Mouse (Mus musculus): ENCODE measurements at regions not wholly inside any gene's neighbourhood (a gene's known extent, or its start where the extent isn't known, plus 50 kb on each side); places are given as distances from the start of the nearest gene placed in this dataset.

- H3K27me3 ChIP-seq (ENCODE audit: control insufficient read depth, insufficient read depth, low read length): no peaks in the 10 kb centered on the region
- no peaks in the 10 kb centered on the region for H3K9me3 ChIP-seq (ENCODE audit: control insufficient read depth, low read length)
- H3K4me1 ChIP-seq (ENCODE audit: control insufficient read depth, insufficient read depth, low read length): no peaks in the 10 kb centered on the region
- no peaks in the 10 kb centered on the region for H3K36me3 ChIP-seq (ENCODE audit: control insufficient read depth, insufficient read depth, low read length)
- no peak overlapping the region for H3K27ac ChIP-seq (ENCODE audit: low read depth, low read length)
- no peak for ATAC-seq (ENCODE audit: low FRiP score, low TSS enrichment)
- no peak overlapping the region for H3K4me3 ChIP-seq (ENCODE audit: low read length)
- no peak overlapping the region for H3K9ac ChIP-seq (ENCODE audit: low read depth, low read length)
- no peak overlapping the region for H3K4me2 ChIP-seq (replicated peaks; ENCODE audit: low read depth, low read length)
These were observed 80.8 kb upstream of the Agap1 start for GRCm38 (mm10) chr1:89373806-89374205.

- Histone ChIP-seq H3K27ac (ENCODE audit: low read depth, low read length) (no peak overlapping the region), H3K9ac (ENCODE audit: low read depth, low read length) (no peak overlapping the region), H3K4me2 (replicated peaks; ENCODE audit: low read depth, low read length) (no peak overlapping the region), H3K4me3 (ENCODE audit: low read length) (no peak overlapping the region), H3K36me3 (ENCODE audit: control insufficient read depth, insufficient read depth, low read length) (no peaks in the 10 kb centered on the region), H3K9me3 (ENCODE audit: control insufficient read depth, low read length) (no peaks in the 10 kb centered on the region), H3K27me3 (ENCODE audit: control insufficient read depth, insufficient read depth, low read length) (no peaks in the 10 kb centered on the region), H3K4me1 (ENCODE audit: control insufficient read depth, insufficient read depth, low read length) (no peaks in the 10 kb centered on the region)
- 94% methylated on average over 2 of the region's 2 CpGs for WGBS
- no peak for ATAC-seq (ENCODE audit: low FRiP score, low TSS enrichment)
These were observed 80.3 kb upstream of the Agap1 start for GRCm38 (mm10) chr1:89374271-89374670.

- Histone ChIP-seq H3K27me3 (ENCODE audit: control insufficient read depth, insufficient read depth, low read length) (no peaks in the 10 kb centered on the region), H3K9ac (ENCODE audit: low read depth, low read length) (no peak overlapping the region), H3K4me2 (replicated peaks; ENCODE audit: low read depth, low read length) (no peak overlapping the region), H3K9me3 (ENCODE audit: control insufficient read depth, low read length) (no peaks in the 10 kb centered on the region), H3K4me3 (ENCODE audit: low read length) (no peak overlapping the region), H3K36me3 (ENCODE audit: control insufficient read depth, insufficient read depth, low read length) (no peaks in the 10 kb centered on the region), H3K4me1 (ENCODE audit: control insufficient read depth, insufficient read depth, low read length) (no peaks in the 10 kb centered on the region), H3K27ac (ENCODE audit: low read depth, low read length) (no peak overlapping the region)
- ATAC-seq (ENCODE audit: low FRiP score, low TSS enrichment): no peak
- 87% methylated on average over 6 of the region's 6 CpGs for WGBS
These were observed 72.6 kb upstream of the Agap1 start for GRCm38 (mm10) chr1:89382021-89382420.

GRCm38 (mm10) chr1:89385111-89385510 lies 69.5 kb upstream of the Agap1 start:
- no peaks in the 10 kb centered on the region for H3K27me3 ChIP-seq (ENCODE audit: control insufficient read depth, insufficient read depth, low read length)
- H3K4me3 ChIP-seq (ENCODE audit: low read length): no peak overlapping the region
- H3K9me3 ChIP-seq (ENCODE audit: control insufficient read depth, low read length): no peaks in the 10 kb centered on the region
- WGBS: 69% methylated on average over 6 of the region's 6 CpGs
- no peak overlapping the region for H3K4me2 ChIP-seq (replicated peaks; ENCODE audit: low read depth, low read length)
- H3K9ac ChIP-seq (ENCODE audit: low read depth, low read length): no peak overlapping the region
- H3K4me1 ChIP-seq (ENCODE audit: control insufficient read depth, insufficient read depth, low read length): no peaks in the 10 kb centered on the region
- H3K36me3 ChIP-seq (ENCODE audit: control insufficient read depth, insufficient read depth, low read length): no peaks in the 10 kb centered on the region
- no peak overlapping the region for H3K27ac ChIP-seq (ENCODE audit: low read depth, low read length)
- ATAC-seq (ENCODE audit: low FRiP score, low TSS enrichment): no peak

- H3K4me2 ChIP-seq (replicated peaks; ENCODE audit: low read depth, low read length): no peak overlapping the region
- no peak overlapping the region for H3K4me3 ChIP-seq (ENCODE audit: low read length)
- no peaks in the 10 kb centered on the region for H3K27me3 ChIP-seq (ENCODE audit: control insufficient read depth, insufficient read depth, low read length)
- no peaks in the 10 kb centered on the region for H3K36me3 ChIP-seq (ENCODE audit: control insufficient read depth, insufficient read depth, low read length)
- H3K9ac ChIP-seq (ENCODE audit: low read depth, low read length): no peak overlapping the region
- no peaks in the 10 kb centered on the region for H3K4me1 ChIP-seq (ENCODE audit: control insufficient read depth, insufficient read depth, low read length)
- 70% methylated on average over 4 of the region's 4 CpGs for WGBS
- no peak overlapping the region for H3K27ac ChIP-seq (ENCODE audit: low read depth, low read length)
- ATAC-seq (ENCODE audit: low FRiP score, low TSS enrichment): no peak
- H3K9me3 ChIP-seq (ENCODE audit: control insufficient read depth, low read length): no peaks in the 10 kb centered on the region
These were observed 61.9 kb upstream of the Agap1 start for GRCm38 (mm10) chr1:89392711-89393110.

GRCm38 (mm10) chr1:89394471-89394870 lies 60.1 kb upstream of the Agap1 start:
- ATAC-seq (ENCODE audit: low FRiP score, low TSS enrichment): no peak
- Histone ChIP-seq H3K27me3 (ENCODE audit: control insufficient read depth, insufficient read depth, low read length) (no peaks in the 10 kb centered on the region), H3K4me3 (ENCODE audit: low read length) (no peak overlapping the region), H3K27ac (ENCODE audit: low read depth, low read length) (no peak overlapping the region), H3K9ac (ENCODE audit: low read depth, low read length) (no peak overlapping the region), H3K4me1 (ENCODE audit: control insufficient read depth, insufficient read depth, low read length) (no peaks in the 10 kb centered on the region), H3K36me3 (ENCODE audit: control insufficient read depth, insufficient read depth, low read length) (no peaks in the 10 kb centered on the region), H3K4me2 (replicated peaks; ENCODE audit: low read depth, low read length) (no peak overlapping the region), H3K9me3 (ENCODE audit: control insufficient read depth, low read length) (no peaks in the 10 kb centered on the region)
- 27% methylated on average over 7 of the region's 7 CpGs for WGBS

GRCm38 (mm10) chr1:89400734-89401202 lies 53.8 kb upstream of the Agap1 start:
- H3K4me3 ChIP-seq (ENCODE audit: low read length): no peak overlapping the region
- no peaks in the 10 kb centered on the region for H3K27me3 ChIP-seq (ENCODE audit: control insufficient read depth, insufficient read depth, low read length)
- no peak for ATAC-seq (ENCODE audit: low FRiP score, low TSS enrichment)
- no peak overlapping the region for H3K4me2 ChIP-seq (replicated peaks; ENCODE audit: low read depth, low read length)
- H3K9ac ChIP-seq (ENCODE audit: low read depth, low read length): no peak overlapping the region
- 38% methylated on average over 10 of the region's 10 CpGs for WGBS
- no peak overlapping the region for H3K27ac ChIP-seq (ENCODE audit: low read depth, low read length)
- no peaks in the 10 kb centered on the region for H3K36me3 ChIP-seq (ENCODE audit: control insufficient read depth, insufficient read depth, low read length)
- H3K9me3 ChIP-seq (ENCODE audit: control insufficient read depth, low read length): no peaks in the 10 kb centered on the region
- 0 out of 2 replicates have a peak, but pooled peaks cover 4% of the 10 kb centered on the region for H3K4me1 ChIP-seq (ENCODE audit: control insufficient read depth, insufficient read depth, low read length)

GRCm38 (mm10) chr1:89402513-89403210 lies 51.9 kb upstream of the Agap1 start:
- no peaks in the 10 kb centered on the region for H3K36me3 ChIP-seq (ENCODE audit: control insufficient read depth, insufficient read depth, low read length)
- H3K4me3 ChIP-seq (ENCODE audit: low read length): no peak overlapping the region
- no peak overlapping the region for H3K9ac ChIP-seq (ENCODE audit: low read depth, low read length)
- H3K4me1 ChIP-seq (ENCODE audit: control insufficient read depth, insufficient read depth, low read length): 0 out of 2 replicates have a peak, but pooled peaks cover 4% of the 10 kb centered on the region
- H3K9me3 ChIP-seq (ENCODE audit: control insufficient read depth, low read length): no peaks in the 10 kb centered on the region
- H3K4me2 ChIP-seq (replicated peaks; ENCODE audit: low read depth, low read length): no peak overlapping the region
- no peaks in the 10 kb centered on the region for H3K27me3 ChIP-seq (ENCODE audit: control insufficient read depth, insufficient read depth, low read length)
- H3K27ac ChIP-seq (ENCODE audit: low read depth, low read length): no peak overlapping the region
- no peak for ATAC-seq (ENCODE audit: low FRiP score, low TSS enrichment)
- WGBS: 86% methylated on average over 5 of the region's 5 CpGs

GRCm38 (mm10) chr1:89403551-89404050 lies 51.0 kb upstream of the Agap1 start:
- Histone ChIP-seq H3K4me1 (ENCODE audit: control insufficient read depth, insufficient read depth, low read length) (0 out of 2 replicates have a peak, but pooled peaks cover 4% of the 10 kb centered on the region), H3K4me2 (replicated peaks; ENCODE audit: low read depth, low read length) (no peak overlapping the region), H3K9ac (ENCODE audit: low read depth, low read length) (no peak overlapping the region), H3K4me3 (ENCODE audit: low read length) (no peak overlapping the region), H3K27ac (ENCODE audit: low read depth, low read length) (no peak overlapping the region), H3K36me3 (ENCODE audit: control insufficient read depth, insufficient read depth, low read length) (no peaks in the 10 kb centered on the region), H3K9me3 (ENCODE audit: control insufficient read depth, low read length) (no peaks in the 10 kb centered on the region; the same call in 1 of the 2 replicates), H3K27me3 (ENCODE audit: control insufficient read depth, insufficient read depth, low read length) (no peaks in the 10 kb centered on the region)
- no peak for ATAC-seq (ENCODE audit: low FRiP score, low TSS enrichment)
- 56% methylated on average over 7 of the region's 7 CpGs for WGBS
